Mouse (Mus musculus) CD4-positive, CD25-positive, alpha-beta regulatory T cell, adult 4 months (primary cell): ENCODE data around the gene Ina. TPM values are rescaled to one million over a fixed set of nuclear protein-coding genes. Genes with fewer than 3 reads are reported as not detected.
A peak's percentile ranks its signal among the peaks of the same experiment; 100 is the strongest.
"Not testable (repeated sequence)": the region's sequence is repeated elsewhere in the genome, so short reads cannot be mapped to it uniquely, and the experiment has no call there.

Source experiments
- ATAC-seq: one replicate; pipeline ENCODE4 v1.8.0; 2017
- polyA plus RNA-seq, 2 experiments: library from polyadenylated mRNA; unstranded; fragments of 100-300 nt; shearing (Covaris generic); gene quantifications; one replicate each; pipeline ENCODE4 v1.2.1; 2017

Ina gene
- polyA plus RNA-seq, 2 experiments from 2014 or later: not detected

GRCm38 (mm10) chr19:46984726-46985622 is 29.5 kb upstream of the Ina start:
- ATAC-seq: no peak

GRCm38 (mm10) chr19:46987646-46988045 is 26.9 kb upstream of the Ina start:
- no peak for ATAC-seq

- no peak for ATAC-seq
Measured at GRCm38 (mm10) chr19:46988231-46989087, 26.0 kb upstream of the Ina start.

- no peak for ATAC-seq
Measured at GRCm38 (mm10) chr19:46989479-46990152, 24.9 kb upstream of the Ina start.

GRCm38 (mm10) chr19:46990153-46990518 is 24.4 kb upstream of the Ina start:
- no peak for ATAC-seq

GRCm38 (mm10) chr19:46990625-46991024 is 23.9 kb upstream of the Ina start:
- ATAC-seq: not testable (repeated sequence)

- ATAC-seq: peak; percentile 74
Measured at GRCm38 (mm10) chr19:46991145-46991544, 23.4 kb upstream of the Ina start.

- not testable (repeated sequence) for ATAC-seq
Measured at GRCm38 (mm10) chr19:46992329-46992728, 22.2 kb upstream of the Ina start.

GRCm38 (mm10) chr19:46996095-46996494 is 18.4 kb upstream of the Ina start:
- no peak for ATAC-seq

GRCm38 (mm10) chr19:46998168-46998870 is 16.2 kb upstream of the Ina start:
- no peak for ATAC-seq

- ATAC-seq: no peak
Measured at GRCm38 (mm10) chr19:46998953-46999352, 15.5 kb upstream of the Ina start.

GRCm38 (mm10) chr19:46999753-47000152 is 14.7 kb upstream of the Ina start:
- no peak for ATAC-seq

- not testable (repeated sequence) for ATAC-seq
Measured at GRCm38 (mm10) chr19:47000357-47000756, 14.1 kb upstream of the Ina start.

- no peak for ATAC-seq
Measured at GRCm38 (mm10) chr19:47003742-47004511, 10.6 kb upstream of the Ina start.

- no peak for ATAC-seq
Measured at GRCm38 (mm10) chr19:47005873-47006272, 8.6 kb upstream of the Ina start.

- no peak for ATAC-seq
Measured at GRCm38 (mm10) chr19:47006321-47006720, 8.2 kb upstream of the Ina start.

GRCm38 (mm10) chr19:47009420-47009819 is 5.1 kb upstream of the Ina start:
- no peak for ATAC-seq

- ATAC-seq: no peak
Measured at GRCm38 (mm10) chr19:47009943-47010342, 4.6 kb upstream of the Ina start.

GRCm38 (mm10) chr19:47012521-47013130 is 1.9 kb upstream of the Ina start:
- ATAC-seq: no peak

GRCm38 (mm10) chr19:47013340-47014158 is 949 bp upstream of the Ina start:
- ATAC-seq: no peak
